Mouse (Mus musculus) liver, adult (tissue): ENCODE measurements at regions not wholly inside any gene's neighbourhood (a gene's known extent, or its start where the extent isn't known, plus 50 kb on each side); places are given as distances from the start of the nearest gene placed in this dataset.

Source experiments
- GATA4 ChIP-seq: IDR thresholded peaks from 2 replicates; pipeline ENCODE4 v1.6.1; 2014; ENCODE audit warnings: mild to moderate bottlenecking, low read length; ENCODE audit not compliant: insufficient replicate concordance

GRCm38 (mm10) chr17:48592457-48592856 lies 137.8 kb downstream of the Unc5cl start:
- TF ChIP-seq GATA4: no peak

DNA sequence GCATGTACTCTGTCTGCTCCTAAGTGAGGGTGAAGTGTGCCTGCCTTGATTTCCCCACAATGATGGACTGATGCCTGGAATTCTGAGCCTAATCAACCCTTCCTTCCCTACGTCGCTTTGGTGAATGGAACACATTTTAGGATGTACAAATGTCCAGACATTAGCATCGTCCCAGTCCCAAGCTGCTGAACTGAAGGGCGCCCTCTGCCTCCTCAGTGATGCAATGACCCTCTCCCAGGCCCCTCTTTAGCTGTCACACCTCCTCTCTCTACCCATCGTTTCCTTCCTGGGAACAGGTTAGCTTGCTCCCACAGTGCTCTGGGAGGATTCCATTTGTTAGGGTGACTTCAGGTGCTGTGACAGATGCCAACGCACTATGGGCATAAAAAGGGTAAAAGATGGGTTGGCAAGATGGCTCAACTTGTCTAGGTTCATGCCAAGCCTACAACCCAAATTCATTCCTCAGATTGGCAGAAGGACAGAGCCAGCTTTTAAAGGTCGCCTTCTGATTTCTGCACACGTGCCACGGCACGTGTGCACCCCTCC lies 140.8 kb downstream of the Unc5cl start:
- no peak for TF ChIP-seq GATA4

GRCm38 (mm10) chr17:48596406-48596805 lies 141.7 kb downstream of the Unc5cl start:
- TF ChIP-seq GATA4: no peak

- TF ChIP-seq GATA4: no peak
Measured at GRCm38 (mm10) chr17:48597301-48597700, 142.6 kb downstream of the Unc5cl start.

DNA sequence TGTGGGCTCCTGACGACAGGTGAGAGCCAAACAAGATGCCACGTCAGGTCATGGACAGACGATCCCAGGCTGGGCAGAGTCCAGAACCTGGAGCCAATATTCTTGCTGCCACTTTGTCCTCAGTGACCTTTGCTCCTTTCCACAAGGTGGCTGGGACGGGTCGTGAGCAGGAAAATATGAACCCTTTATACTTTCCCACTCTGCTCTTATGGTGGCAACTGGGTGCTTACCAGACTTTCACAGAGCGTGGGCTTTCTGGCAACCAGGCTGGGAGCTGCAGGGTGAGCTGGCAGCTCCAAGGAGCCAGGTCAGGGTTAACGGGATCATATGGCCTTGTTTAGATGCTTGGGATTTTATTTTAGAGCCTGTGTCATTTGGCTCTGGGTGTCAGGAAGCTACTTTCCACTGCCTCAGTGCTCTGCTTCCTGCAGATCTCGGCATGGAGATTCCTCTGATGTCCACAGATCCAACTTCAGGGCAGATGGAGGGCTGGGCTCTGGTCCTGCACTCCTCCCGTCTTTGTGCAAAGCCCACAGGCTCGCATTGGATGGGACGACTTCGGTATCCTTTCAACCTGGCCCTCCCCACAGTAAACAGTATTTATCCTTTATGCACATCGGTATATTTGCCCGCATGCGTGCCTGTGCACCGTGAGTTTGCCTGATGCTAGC lies 143.9 kb downstream of the Unc5cl start:
- no peak for TF ChIP-seq GATA4

DNA sequence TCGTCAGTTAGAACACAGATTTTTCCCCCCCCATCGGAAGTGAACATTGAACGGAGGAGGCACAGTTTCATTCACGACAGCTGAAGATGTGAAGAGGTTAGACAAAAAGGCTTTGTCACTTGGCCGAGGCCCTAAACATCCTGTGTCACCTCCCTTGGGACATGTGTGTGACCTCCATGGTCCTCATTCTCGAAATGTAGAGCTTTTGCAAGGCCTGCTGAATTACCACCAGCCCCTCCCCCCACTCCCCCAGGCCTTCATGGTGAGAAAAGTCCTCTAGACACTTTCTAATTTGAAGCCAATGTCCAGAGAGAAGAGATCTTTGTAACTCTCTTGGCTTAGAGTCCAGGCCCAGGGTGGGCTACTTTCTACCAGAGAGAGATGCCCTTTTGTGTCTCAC lies 145.5 kb downstream of the Unc5cl start:
- no peak for TF ChIP-seq GATA4

DNA sequence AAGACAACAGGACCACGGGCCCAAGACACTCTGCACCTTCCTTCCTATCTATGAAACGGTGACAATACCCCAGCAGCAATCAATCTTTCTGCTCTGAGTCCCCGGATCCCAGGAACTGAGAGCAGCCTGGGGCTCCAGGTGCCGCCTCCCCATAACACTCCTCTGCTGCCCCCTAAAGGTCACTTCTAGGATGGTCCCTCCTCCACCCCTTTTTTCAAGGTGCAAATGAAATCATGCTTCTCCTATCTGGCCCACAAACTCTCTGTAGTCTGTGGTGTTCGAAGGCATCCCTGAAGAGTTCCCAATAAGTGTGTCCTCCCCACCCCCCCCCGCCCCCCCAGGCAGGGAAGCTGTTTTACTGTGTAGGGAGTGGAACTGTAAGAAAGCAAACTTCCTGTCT lies 147.9 kb downstream of the Unc5cl start:
- TF ChIP-seq GATA4: no peak

DNA sequence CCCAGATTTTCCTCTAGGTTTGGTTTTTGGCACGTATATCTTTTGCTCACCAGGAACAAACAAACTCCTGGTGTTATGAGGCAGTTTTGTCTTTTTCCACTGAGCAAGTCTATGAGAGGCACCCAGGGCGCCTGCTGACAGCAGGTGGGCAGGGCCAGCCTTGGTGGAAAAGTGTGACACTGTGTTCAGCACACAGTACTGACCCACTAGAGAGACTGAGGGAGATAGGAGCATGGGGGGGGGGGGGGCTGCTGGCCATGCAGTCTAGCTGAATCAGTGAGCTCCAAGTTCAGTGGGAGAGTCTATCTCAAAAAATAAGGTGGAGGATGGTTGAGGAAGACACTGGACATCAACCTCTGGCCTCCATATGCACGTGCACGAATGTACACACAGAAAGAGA lies 152.1 kb downstream of the Unc5cl start:
- TF ChIP-seq GATA4: no peak

DNA sequence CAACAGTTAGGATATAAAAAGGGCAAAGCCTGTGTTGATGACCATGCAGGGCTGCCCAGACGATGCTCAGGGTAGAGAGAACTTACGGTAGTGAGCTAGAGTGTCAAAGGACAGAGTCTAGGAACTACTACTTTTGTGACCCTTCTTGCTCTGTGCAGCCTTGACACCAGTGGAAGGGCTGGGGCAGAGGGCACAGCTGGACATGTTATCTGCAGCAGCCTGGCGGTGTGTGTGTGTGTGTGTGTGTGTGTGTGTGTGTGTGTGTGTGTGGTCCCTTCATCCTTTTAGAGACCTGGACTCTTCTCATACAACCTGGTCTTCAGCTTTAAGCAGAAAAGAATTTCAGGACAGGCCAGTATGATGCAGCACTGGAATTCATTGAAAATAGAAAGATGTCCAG lies 153.6 kb downstream of the Unc5cl start:
- TF ChIP-seq GATA4: no peak

DNA sequence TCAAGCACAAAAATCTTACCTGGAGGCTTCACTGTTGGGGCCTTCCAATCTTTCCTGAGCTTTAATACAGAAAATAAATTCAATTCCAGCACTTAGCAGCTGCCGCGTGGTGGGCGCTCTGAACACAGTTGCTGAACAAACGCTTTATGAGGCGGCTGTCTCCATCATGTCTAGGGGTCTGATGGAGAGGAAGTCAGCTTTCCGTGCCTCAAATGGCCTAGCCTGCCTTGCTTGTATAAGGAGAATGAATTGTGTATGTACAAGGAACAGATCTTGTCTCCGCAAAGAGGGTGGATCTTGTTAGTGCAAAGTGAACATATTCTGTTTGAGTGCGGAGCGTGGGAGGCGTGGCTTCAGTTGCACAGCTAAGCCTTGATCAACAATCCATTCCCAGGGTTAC lies 155.4 kb downstream of the Unc5cl start:
- no peak for TF ChIP-seq GATA4

GRCm38 (mm10) chr17:48610806-48611205 lies 156.1 kb downstream of the Unc5cl start:
- TF ChIP-seq GATA4: no peak

GRCm38 (mm10) chr17:48613491-48613890 lies 158.8 kb downstream of the Unc5cl start:
- TF ChIP-seq GATA4: no peak

DNA sequence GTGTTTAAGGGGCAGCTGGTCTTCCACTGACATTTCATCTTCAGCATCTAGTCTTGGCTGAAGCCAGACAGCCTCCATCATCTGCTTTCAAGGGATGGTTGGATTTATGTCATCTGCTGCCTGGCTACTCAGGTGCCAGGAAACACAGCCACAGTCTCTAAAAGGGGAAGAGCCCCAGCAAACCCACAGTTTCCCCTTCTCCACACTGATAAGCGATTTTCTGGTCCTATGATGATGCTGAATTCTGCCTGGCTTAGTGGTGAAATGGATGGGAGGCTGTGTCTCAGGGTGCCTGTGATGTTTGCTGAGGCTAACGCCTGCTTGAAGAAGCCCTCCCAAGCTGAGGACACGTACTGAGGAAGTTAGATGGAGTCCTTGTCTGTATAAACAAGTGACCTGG lies 160.5 kb downstream of the Unc5cl start:
- no peak for TF ChIP-seq GATA4

- TF ChIP-seq GATA4: no peak
Measured at GRCm38 (mm10) chr17:48616205-48616604, 161.5 kb downstream of the Unc5cl start.

DNA sequence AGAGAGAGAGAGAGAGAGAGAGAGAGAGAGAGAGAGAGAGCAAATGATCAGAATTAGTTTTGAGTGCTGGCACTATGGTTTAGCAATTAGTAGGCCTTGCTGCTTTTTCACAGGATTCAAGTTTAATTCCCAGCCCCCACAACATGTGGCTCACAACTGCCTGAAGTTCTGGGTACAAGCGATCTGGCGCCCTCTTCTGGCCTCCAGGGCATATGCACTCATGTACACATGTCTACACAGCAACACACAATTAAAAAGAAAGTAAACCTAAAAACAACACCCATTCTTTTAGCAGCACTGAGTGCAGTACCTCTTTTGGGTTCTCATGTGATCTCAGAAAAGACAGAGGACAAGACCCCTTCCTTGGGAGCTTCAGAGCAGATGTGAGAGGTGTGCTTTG lies 166.2 kb downstream of the Unc5cl start:
- TF ChIP-seq GATA4: no peak

GRCm38 (mm10) chr17:48621676-48622075 lies 167.0 kb downstream of the Unc5cl start:
- TF ChIP-seq GATA4: no peak

DNA sequence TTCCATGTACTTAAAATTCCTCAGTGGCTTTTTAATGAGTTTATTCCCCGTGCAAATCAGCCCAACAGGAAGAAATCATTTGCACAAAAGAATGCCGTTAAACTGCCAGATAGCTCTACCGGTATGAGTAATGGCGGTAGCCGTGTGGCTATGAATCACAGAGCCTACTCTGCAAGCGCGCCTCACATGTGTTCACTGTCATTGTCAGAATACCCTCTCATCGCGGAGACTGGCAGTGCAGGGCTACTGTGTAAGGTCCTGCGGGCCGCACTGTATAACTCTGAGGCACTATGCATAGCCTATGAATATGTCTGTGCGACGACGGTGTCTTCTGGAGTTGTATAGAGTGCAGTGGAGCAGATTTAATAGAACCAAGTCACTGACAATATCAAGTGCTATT lies 170.2 kb downstream of the Unc5cl start:
- no peak for TF ChIP-seq GATA4
